Mouse (Mus musculus): ENCODE results near the gene Gm49630. TPM values are rescaled to one million over a fixed set of nuclear protein-coding genes. Genes with fewer than 3 reads are reported as not detected.
"Not testable (repeated sequence)": the region's sequence is repeated elsewhere in the genome, so short reads cannot be mapped to it uniquely, and the experiment has no call there.

Gene Gm49630
- total and polyA plus RNA-seq, 2 experiments from 2014 or later, result not detected

DNA sequence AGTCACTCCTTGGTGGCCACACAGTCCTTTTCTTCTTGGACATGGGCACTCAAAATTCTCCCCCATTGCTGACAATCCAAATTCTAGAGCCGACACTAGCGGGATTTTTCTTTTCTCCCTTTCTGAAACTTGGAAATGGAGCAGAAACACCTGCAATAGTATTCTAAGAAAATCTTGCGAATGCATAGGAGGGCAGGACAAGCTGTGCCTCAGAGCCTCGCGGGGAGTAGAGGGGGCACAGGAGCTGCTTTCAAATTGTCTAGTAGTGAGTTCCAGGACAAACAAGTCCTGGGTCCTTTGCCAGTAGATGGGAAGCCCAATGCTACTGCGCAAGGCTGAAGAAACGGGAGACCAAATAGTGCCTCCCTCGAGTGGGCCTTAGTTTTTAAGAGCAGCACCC lies 23.9 kb upstream of the Gm49630 start:
- H3K9me3 ChIP-seq (ENCODE audit: low read length); ATAC-seq (ENCODE audit: low FRiP score): not testable (repeated sequence)
- whole genome bisulfite sequencing, result 92% methylated on average over 6 of the region's 8 CpGs

DNA sequence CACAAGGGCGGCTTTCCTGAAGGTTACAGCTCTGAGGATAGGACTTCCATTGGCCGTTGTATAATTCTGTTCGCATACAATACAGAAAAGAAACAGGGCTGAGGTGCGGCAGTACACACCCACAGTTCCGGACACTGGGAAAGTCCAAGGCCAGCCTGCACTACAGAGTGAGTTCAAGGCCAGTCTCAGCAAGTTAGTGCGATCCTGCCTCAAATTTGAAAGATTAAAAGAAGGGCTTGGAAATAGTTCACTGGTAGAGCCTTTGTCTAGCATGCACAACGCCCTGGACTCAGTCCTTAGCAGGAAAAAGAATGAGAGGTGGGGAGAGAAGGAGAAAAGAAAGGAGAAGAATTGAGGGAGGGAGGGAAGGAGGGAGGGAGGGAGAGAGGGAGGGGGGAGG lies 23.3 kb upstream of the Gm49630 start:
- H3K27me3 ChIP-seq (ENCODE audit: insufficient read depth, low read length); DNase-seq (ENCODE audit: low spot score); H3K9ac ChIP-seq (replicated peaks; ENCODE audit: low read length, poor library complexity, severe bottlenecking); H3K4me2 ChIP-seq (ENCODE audit: low read depth, low read length, poor library complexity, severe bottlenecking); ATAC-seq (ENCODE audit: low FRiP score); H3K36me3 ChIP-seq (ENCODE audit: insufficient read depth, low read length); H3K27ac ChIP-seq (ENCODE audit: low read depth, low read length); H3K4me3 ChIP-seq (ENCODE audit: low read depth, low read length); H3K9me3 ChIP-seq (ENCODE audit: low read length); H3K4me1 ChIP-seq (ENCODE audit: insufficient read depth, low read length): not testable (repeated sequence)
- 86% methylated on average over 7 of the region's 7 CpGs for WGBS

More for the DNA sequence above, 23.9 kb upstream of the Gm49630 start:
- H3K9ac ChIP-seq (replicated peaks; ENCODE audit: low read length, poor library complexity, severe bottlenecking); H3K27me3 ChIP-seq (ENCODE audit: insufficient read depth, low read length); H3K36me3 ChIP-seq (ENCODE audit: insufficient read depth, low read length); H3K27ac ChIP-seq (ENCODE audit: low read depth, low read length); H3K4me2 ChIP-seq (ENCODE audit: low read depth, low read length, poor library complexity, severe bottlenecking); DNase-seq (ENCODE audit: low spot score); H3K4me3 ChIP-seq (ENCODE audit: low read depth, low read length); H3K4me1 ChIP-seq (ENCODE audit: insufficient read depth, low read length): not testable (repeated sequence)

DNA sequence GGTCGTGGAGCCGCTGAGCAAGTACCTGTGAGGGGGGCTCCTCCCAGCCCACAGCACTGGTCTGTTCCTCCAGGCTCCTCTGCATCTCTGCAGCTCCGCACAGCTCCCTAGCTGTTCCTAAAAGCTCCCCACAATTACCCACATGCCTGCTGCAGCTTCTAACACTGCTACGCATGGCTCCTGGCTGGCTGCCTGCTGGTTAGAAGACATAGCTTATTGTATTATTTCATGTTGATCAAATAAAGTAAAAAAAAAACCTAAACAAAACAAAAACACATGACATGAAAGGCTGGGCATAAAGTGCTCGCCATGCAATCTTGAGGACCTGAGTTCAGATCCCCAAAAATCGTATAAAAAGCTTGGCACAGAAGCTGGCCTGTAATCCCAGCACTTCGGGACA lies 18.1 kb upstream of the Gm49630 start:
- H3K9ac ChIP-seq (replicated peaks; ENCODE audit: low read length, poor library complexity, severe bottlenecking); H3K27ac ChIP-seq (ENCODE audit: low read depth, low read length); H3K36me3 ChIP-seq (ENCODE audit: insufficient read depth, low read length); H3K27me3 ChIP-seq (ENCODE audit: insufficient read depth, low read length); H3K9me3 ChIP-seq (ENCODE audit: low read length); H3K4me2 ChIP-seq (ENCODE audit: low read depth, low read length, poor library complexity, severe bottlenecking); H3K4me3 ChIP-seq (ENCODE audit: low read depth, low read length); ATAC-seq (ENCODE audit: low FRiP score); H3K4me1 ChIP-seq (ENCODE audit: insufficient read depth, low read length): not testable (repeated sequence)
- 52% methylated on average over 7 of the region's 7 CpGs for WGBS
- peak; percentile 13 for DNase-seq (ENCODE audit: low spot score)

DNA sequence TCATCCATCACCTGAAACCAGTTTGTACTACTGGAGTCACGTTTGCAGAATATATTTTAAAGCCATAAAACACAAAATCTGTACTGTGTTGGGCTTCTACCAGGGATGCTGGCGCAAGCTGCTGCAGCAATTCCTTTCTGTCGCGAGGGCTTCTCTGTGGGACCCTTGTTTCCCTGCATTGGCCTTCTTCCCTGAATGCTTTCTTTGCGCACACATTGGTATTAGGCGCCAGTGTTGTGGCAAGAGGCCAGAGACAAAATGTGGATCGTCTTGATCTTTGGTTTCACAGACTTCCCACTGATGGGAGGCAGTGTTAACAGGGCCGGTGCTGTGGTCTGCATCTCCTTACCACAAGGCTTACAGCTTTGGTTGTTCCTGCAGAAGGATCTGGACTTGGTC lies 17.2 kb upstream of the Gm49630 start:
- peak; percentile 51 for DNase-seq (ENCODE audit: low spot score)
- H3K9me3 ChIP-seq (ENCODE audit: low read length); H3K4me3 ChIP-seq (ENCODE audit: low read depth, low read length); H3K4me1 ChIP-seq (ENCODE audit: insufficient read depth, low read length); ATAC-seq (ENCODE audit: low FRiP score); H3K4me2 ChIP-seq (ENCODE audit: low read depth, low read length, poor library complexity, severe bottlenecking); H3K36me3 ChIP-seq (ENCODE audit: insufficient read depth, low read length); H3K9ac ChIP-seq (replicated peaks; ENCODE audit: low read length, poor library complexity, severe bottlenecking); H3K27me3 ChIP-seq (ENCODE audit: insufficient read depth, low read length); H3K27ac ChIP-seq (ENCODE audit: low read depth, low read length): not testable (repeated sequence)
- WGBS, result 76% methylated on average over 6 of the region's 8 CpGs

GRCm38 (mm10) chr17:7388341-7388957 lies 16.7 kb upstream of the Gm49630 start:
- H3K4me3 ChIP-seq (ENCODE audit: low read depth, low read length); H3K4me2 ChIP-seq (ENCODE audit: low read depth, low read length, poor library complexity, severe bottlenecking); H3K4me1 ChIP-seq (ENCODE audit: insufficient read depth, low read length); DNase-seq (ENCODE audit: low spot score); H3K9ac ChIP-seq (replicated peaks; ENCODE audit: low read length, poor library complexity, severe bottlenecking); H3K27me3 ChIP-seq (ENCODE audit: insufficient read depth, low read length); ATAC-seq (ENCODE audit: low FRiP score); H3K27ac ChIP-seq (ENCODE audit: low read depth, low read length); H3K9me3 ChIP-seq (ENCODE audit: low read length); H3K36me3 ChIP-seq (ENCODE audit: insufficient read depth, low read length): not testable (repeated sequence)
- no CpG with 5 or more reads among the region's 2 CpGs for WGBS

GRCm38 (mm10) chr17:7386016-7386415 lies 14.2 kb upstream of the Gm49630 start:
- 65% methylated on average over 8 of the region's 8 CpGs for WGBS
- not testable (repeated sequence) for H3K27me3 ChIP-seq (ENCODE audit: insufficient read depth, low read length); H3K9ac ChIP-seq (replicated peaks; ENCODE audit: low read length, poor library complexity, severe bottlenecking); H3K4me3 ChIP-seq (ENCODE audit: low read depth, low read length); H3K4me2 ChIP-seq (ENCODE audit: low read depth, low read length, poor library complexity, severe bottlenecking); H3K27ac ChIP-seq (ENCODE audit: low read depth, low read length); H3K36me3 ChIP-seq (ENCODE audit: insufficient read depth, low read length); H3K4me1 ChIP-seq (ENCODE audit: insufficient read depth, low read length); H3K9me3 ChIP-seq (ENCODE audit: low read length); ATAC-seq (ENCODE audit: low FRiP score)
- peak; percentile 54 for DNase-seq (ENCODE audit: low spot score)

GRCm38 (mm10) chr17:7385364-7385763 lies 13.6 kb upstream of the Gm49630 start, which contains the start of gene Unc93a2:
Gene Unc93a2, minus strand, starts transcription at chr17:7385464.
- WGBS, result 70% methylated on average over 3 of the region's 3 CpGs

DNA sequence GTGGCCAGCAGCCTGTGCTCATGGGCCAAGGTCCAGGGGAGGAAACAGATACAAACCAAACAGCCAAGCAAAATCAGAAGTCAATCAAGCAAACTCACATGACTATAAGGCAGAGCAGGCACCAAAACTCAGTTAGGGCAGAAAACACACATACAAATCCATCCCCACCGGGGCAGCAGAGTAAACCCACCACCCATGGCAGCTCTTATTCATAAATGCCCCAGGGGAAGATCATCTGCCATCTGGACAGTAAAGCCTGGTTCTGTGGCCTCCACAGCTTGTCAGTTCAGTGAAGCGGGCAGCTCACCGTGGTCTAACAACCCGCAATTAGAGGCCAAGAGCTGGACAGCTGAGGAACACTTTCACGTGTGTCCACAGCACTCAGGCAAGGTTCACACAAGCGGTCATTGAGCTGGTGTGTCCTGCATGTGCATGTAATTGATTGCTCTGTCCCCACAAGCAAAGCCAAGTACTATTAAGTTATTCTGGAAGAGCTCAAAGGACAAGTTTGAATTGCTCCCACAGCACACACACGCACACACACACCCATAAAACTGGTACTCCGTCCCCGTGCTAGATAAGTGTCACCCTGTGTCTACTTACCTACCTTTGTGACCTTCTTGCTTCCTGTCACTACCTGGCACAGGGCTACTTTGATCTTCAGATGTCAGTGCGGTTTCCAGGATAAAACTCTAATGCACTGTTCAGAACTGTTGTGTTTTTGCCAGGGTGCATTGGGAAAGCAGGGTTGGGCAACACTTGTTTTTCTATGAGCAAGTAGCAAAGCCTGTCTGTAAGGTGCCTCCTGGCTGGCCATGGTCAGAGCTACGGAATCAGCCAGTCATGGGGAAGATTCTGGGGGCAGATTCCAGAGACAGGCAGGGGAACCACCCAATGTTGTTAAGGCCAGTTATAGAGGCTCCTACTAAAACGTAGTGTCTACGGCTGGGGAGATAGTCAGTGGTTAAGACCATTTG lies 11.7 kb upstream of the Gm49630 start:
- H3K4me3 ChIP-seq (ENCODE audit: low read depth, low read length); ATAC-seq (ENCODE audit: low FRiP score): not testable (repeated sequence)
- WGBS, result 82% methylated on average over 7 of the region's 13 CpGs

More at GRCm38 (mm10) chr17:7385364-7385763, 13.6 kb upstream of the Gm49630 start, which contains the start of gene Unc93a2:
- not testable (repeated sequence) for H3K9ac ChIP-seq (replicated peaks; ENCODE audit: low read length, poor library complexity, severe bottlenecking); H3K4me3 ChIP-seq (ENCODE audit: low read depth, low read length); H3K4me2 ChIP-seq (ENCODE audit: low read depth, low read length, poor library complexity, severe bottlenecking); ATAC-seq (ENCODE audit: low FRiP score); DNase-seq (ENCODE audit: low spot score); H3K27ac ChIP-seq (ENCODE audit: low read depth, low read length); H3K27me3 ChIP-seq (ENCODE audit: insufficient read depth, low read length); H3K9me3 ChIP-seq (ENCODE audit: low read length); H3K36me3 ChIP-seq (ENCODE audit: insufficient read depth, low read length); H3K4me1 ChIP-seq (ENCODE audit: insufficient read depth, low read length)

More for the DNA sequence above, 11.7 kb upstream of the Gm49630 start:
- not testable (repeated sequence) for H3K9ac ChIP-seq (replicated peaks; ENCODE audit: low read length, poor library complexity, severe bottlenecking); H3K36me3 ChIP-seq (ENCODE audit: insufficient read depth, low read length); DNase-seq (ENCODE audit: low spot score); H3K4me2 ChIP-seq (ENCODE audit: low read depth, low read length, poor library complexity, severe bottlenecking); H3K27me3 ChIP-seq (ENCODE audit: insufficient read depth, low read length); H3K27ac ChIP-seq (ENCODE audit: low read depth, low read length); H3K4me1 ChIP-seq (ENCODE audit: insufficient read depth, low read length); H3K9me3 ChIP-seq (ENCODE audit: low read length)
